10 mouse cellular contexts compared by ENCODE assay signal in the genomic region with DNA sequence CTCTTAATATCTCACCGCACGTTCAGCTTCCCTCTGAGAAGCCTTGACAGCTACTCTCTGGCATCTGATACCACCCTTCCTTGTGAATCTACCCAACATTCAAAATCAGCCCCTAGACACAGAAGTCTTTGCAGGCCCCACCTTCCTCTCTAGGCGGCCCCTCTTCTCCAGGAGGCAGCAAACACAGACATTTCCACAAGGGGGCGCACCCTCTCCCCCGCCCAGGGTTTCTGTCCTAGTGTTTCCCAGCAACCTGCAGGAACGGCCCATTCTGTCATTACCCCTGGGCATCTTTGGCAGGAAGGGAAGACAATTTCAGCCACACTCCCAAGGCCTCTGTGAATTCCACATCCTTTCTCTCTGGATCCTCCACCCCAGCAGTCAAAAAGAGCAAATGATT.
DNase-seq lines count a peak whose midpoint lies in the region; ATAC-seq and TF ChIP-seq lines count a peak whose summit lies in the region.
"Had no signal": no experiment of that assay in that cellular context is flagged by ENCODE, and none has a peak within 500 bp of the region (broad histone marks: within the 10 kb centered on the region; RNA-seq: fewer than 3 reads in every experiment).

No protein-coding gene starts in this region.

- H3K27me3 ChIP-seq in hindbrain, embryonic 14.5 days (ENCODE audit: control insufficient read depth, insufficient read depth, low read length): no peaks in the 10 kb centered on the region
- H3K27me3 ChIP-seq in hindbrain, embryonic 12.5 days: no peaks in the 10 kb centered on the region
- no peaks in the 10 kb centered on the region for H3K27me3 ChIP-seq in ES-Bruce4 (ENCODE audit: control insufficient read depth, insufficient read depth, low read length, poor library complexity, severe bottlenecking)
- H3K27me3 ChIP-seq in midbrain, embryonic 14.5 days (ENCODE audit: control insufficient read depth, insufficient read depth, low read length): no peaks in the 10 kb centered on the region
- H3K27me3 ChIP-seq: embryonic facial prominence, embryonic 12.5 days; lung, embryonic 15.5 days had no signal

- no peak for ATAC-seq in hindbrain, embryonic 14.5 days (ENCODE audit: low FRiP score)
- no peak for ATAC-seq in hindbrain, embryonic 12.5 days (ENCODE audit: low FRiP score)
- no peak for ATAC-seq in midbrain, embryonic 14.5 days (ENCODE audit: low FRiP score, low TSS enrichment)

- no peak overlapping the region for H3K4me2 ChIP-seq in hindbrain, embryonic 14.5 days (replicated peaks)
- H3K4me2 ChIP-seq in hindbrain, embryonic 12.5 days (replicated peaks): no peak overlapping the region
- H3K4me2 ChIP-seq in midbrain, embryonic 14.5 days (ENCODE audit: low read length): no peak overlapping the region
- H3K4me2 ChIP-seq: embryonic facial prominence, embryonic 12.5 days; lung, embryonic 15.5 days had no signal

- no peak overlapping the region for H3K4me3 ChIP-seq in hindbrain, embryonic 14.5 days (replicated peaks; ENCODE audit: low read length)
- H3K4me3 ChIP-seq in hindbrain, embryonic 12.5 days: no peak overlapping the region
- no peak overlapping the region for H3K4me3 ChIP-seq in ES-Bruce4 (ENCODE audit: low read depth, low read length)
- no peak overlapping the region for H3K4me3 ChIP-seq in midbrain, embryonic 14.5 days (replicated peaks; ENCODE audit: low read depth, low read length)
- H3K4me3 ChIP-seq: embryonic facial prominence, embryonic 12.5 days; lung, embryonic 15.5 days had no signal

- H3K9ac ChIP-seq in hindbrain, embryonic 14.5 days: no peak overlapping the region
- H3K9ac ChIP-seq in hindbrain, embryonic 12.5 days: no peak overlapping the region
- H3K9ac ChIP-seq in ES-Bruce4 (ENCODE audit: low read depth, poor library complexity, severe bottlenecking): no peak overlapping the region
- no peak overlapping the region for H3K9ac ChIP-seq in midbrain, embryonic 14.5 days (replicated peaks; ENCODE audit: low read length)
- H3K9ac ChIP-seq: embryonic facial prominence, embryonic 12.5 days; lung, embryonic 15.5 days had no signal

- 40% methylated on average over 6 of the region's 6 CpGs for WGBS in hindbrain, embryonic 14.5 days
- WGBS in hindbrain, embryonic 12.5 days: 35% methylated on average over 6 of the region's 6 CpGs
- WGBS in midbrain, embryonic 14.5 days: 33% methylated on average over 6 of the region's 6 CpGs

- H3K9me3 ChIP-seq in hindbrain, embryonic 14.5 days (ENCODE audit: control insufficient read depth, low read length): no peaks in the 10 kb centered on the region
- H3K9me3 ChIP-seq in hindbrain, embryonic 12.5 days (replicated peaks): no peaks in the 10 kb centered on the region
- no peaks in the 10 kb centered on the region for H3K9me3 ChIP-seq in ES-Bruce4 (replicated peaks; ENCODE audit: control insufficient read depth, insufficient read depth, low read length, poor library complexity, severe bottlenecking)
- H3K9me3 ChIP-seq in midbrain, embryonic 14.5 days (ENCODE audit: control insufficient read depth, low read length): no peaks in the 10 kb centered on the region
- H3K9me3 ChIP-seq: embryonic facial prominence, embryonic 12.5 days; lung, embryonic 15.5 days had no signal

- peak; percentile 37 for DNase-seq in hindbrain, embryonic 14.5 days (ENCODE audit: low spot score)
- peak; percentile 33 for DNase-seq in c-Kit-positive CD71-positive TER-119-negative erythroid progenitor cells, embryonic 14.5 days (ENCODE audit: low read depth)
- DNase-seq in gastrocnemius, adult 18-20 months (ENCODE audit: low spot score): peak; percentile 78
- DNase-seq in layer of hippocampus, postnatal 10 days (ENCODE audit: low spot score in 2 of 2): peak; percentile 78 to 79
- peak; percentile 69 for DNase-seq in midbrain, embryonic 14.5 days
- DNase-seq in testis, postnatal 10 days (ENCODE audit: low spot score): peak; percentile 86

- peaks cover 35% of the 10 kb centered on the region for H3K36me3 ChIP-seq in hindbrain, embryonic 14.5 days (replicated peaks; ENCODE audit: control insufficient read depth, insufficient read depth)
- peaks cover 30% of the 10 kb centered on the region for H3K36me3 ChIP-seq in hindbrain, embryonic 12.5 days
- no peaks in the 10 kb centered on the region for H3K36me3 ChIP-seq in ES-Bruce4 (ENCODE audit: control insufficient read depth, insufficient read depth, low read length, poor library complexity, severe bottlenecking)
- H3K36me3 ChIP-seq in midbrain, embryonic 14.5 days (ENCODE audit: control insufficient read depth, insufficient read depth, low read length): peaks cover 39% of the 10 kb centered on the region

- TF ChIP-seq CTCF in ES-Bruce4 (IDR thresholded peaks at IDR 0.05; ENCODE audit: low read depth, low read length): peak; percentile 86

- TF ChIP-seq EP300 in ES-Bruce4 (IDR thresholded peaks at IDR 0.05; ENCODE audit: insufficient read depth, low read depth, low read length): no peak

- H3K27ac ChIP-seq in hindbrain, embryonic 14.5 days: no peak overlapping the region
- no peak overlapping the region for H3K27ac ChIP-seq in hindbrain, embryonic 12.5 days
- no peak overlapping the region for H3K27ac ChIP-seq in ES-Bruce4 (ENCODE audit: insufficient read depth, low read length)
- no peak overlapping the region for H3K27ac ChIP-seq in midbrain, embryonic 14.5 days (replicated peaks; ENCODE audit: low read depth, low read length)
- H3K27ac ChIP-seq: embryonic facial prominence, embryonic 12.5 days; lung, embryonic 15.5 days had no signal

- H3K4me1 ChIP-seq in hindbrain, embryonic 14.5 days (replicated peaks; ENCODE audit: control insufficient read depth, insufficient read depth, low read length): 0 out of 2 replicates have a peak, but pooled peaks cover 4% of the 10 kb centered on the region
- peaks cover 26% of the 10 kb centered on the region for H3K4me1 ChIP-seq in hindbrain, embryonic 12.5 days
- no peaks in the 10 kb centered on the region for H3K4me1 ChIP-seq in ES-Bruce4 (ENCODE audit: control insufficient read depth, insufficient read depth, low read length)
- 0 out of 2 replicates have a peak, but pooled peaks cover 5% of the 10 kb centered on the region for H3K4me1 ChIP-seq in midbrain, embryonic 14.5 days (ENCODE audit: control insufficient read depth, insufficient read depth, low read length)
- H3K4me1 ChIP-seq: embryonic facial prominence, embryonic 12.5 days; lung, embryonic 15.5 days had no signal

- TF ChIP-seq POLR2A in ES-Bruce4 (IDR thresholded peaks at IDR 0.05; ENCODE audit: insufficient read depth, low read length): no peak

Comparison
In these comparisons a context has a peak if more than half of its experiments do, and no peak if none do; other contexts are left out.
1. DNase-seq: peak in every context shown above with its lines; median percentile 86 in testis, postnatal 10 days; 78 in layer of hippocampus, postnatal 10 days; 78 in gastrocnemius, adult 18-20 months; 69 in midbrain, embryonic 14.5 days; 37 in hindbrain, embryonic 14.5 days; 33 in c-Kit-positive CD71-positive TER-119-negative erythroid progenitor cells, embryonic 14.5 days.